Mouse (Mus musculus) midbrain, embryonic 11.5 days (tissue): ENCODE measurements at regions not wholly inside any gene's neighbourhood (a gene's known extent, or its start where the extent isn't known, plus 50 kb on each side); places are given as distances from the start of the nearest gene placed in this dataset.

Experiments used
- ATAC-seq: fragments of 200-750 bp; cut with Nextera tagmentation; 2 replicates; pipeline ENCODE4 v1.8.0; 2017; ENCODE audit warnings: moderate TSS enrichment, moderate library complexity; ENCODE audit not compliant: low FRiP score
- DNase-seq: peaks from one replicate; pipeline ENCODE4 v3.0.0; 2015; ENCODE audit warnings: low spot score; ENCODE audit errors: missing footprints
- H3K27ac ChIP-seq: fragments of 300-500 bp; sonication (generic); 2 replicates; pipeline ENCODE4 v1.5.1; 2014; ENCODE audit warnings: low read depth, low read length
- H3K27me3 ChIP-seq: fragments of 300-500 bp; sonication (generic); 2 replicates; pipeline ENCODE4 v1.6.1; 2014; ENCODE audit warnings: mild to moderate bottlenecking, low read length, moderate library complexity, mixed read lengths; ENCODE audit not compliant: control insufficient read depth, insufficient read depth
- H3K36me3 ChIP-seq: fragments of 300-500 bp; sonication (generic); 2 replicates; pipeline ENCODE4 v1.6.1; 2014; ENCODE audit warnings: mild to moderate bottlenecking, low read length, moderate library complexity, mixed read lengths; ENCODE audit not compliant: control insufficient read depth, insufficient read depth
- H3K4me1 ChIP-seq: fragments of 300-500 bp; sonication (generic); 2 replicates; pipeline ENCODE4 v1.6.1; 2014; ENCODE audit warnings: low read length; ENCODE audit not compliant: control insufficient read depth, insufficient read depth
- H3K4me2 ChIP-seq: fragments of 300-500 bp; sonication (generic); 2 replicates; pipeline ENCODE4 v1.6.1; 2014; ENCODE audit warnings: mild to moderate bottlenecking, moderate library complexity
- H3K4me3 ChIP-seq: fragments of 300-500 bp; sonication (generic); 2 replicates; pipeline ENCODE4 v1.5.1; 2014; ENCODE audit warnings: low read depth, low read length
- H3K9ac ChIP-seq: fragments of 300-500 bp; sonication (generic); 2 replicates; pipeline ENCODE4 v1.6.1; 2014; ENCODE audit warnings: low read length
- H3K9me3 ChIP-seq: fragments of 300-500 bp; sonication (generic); 2 replicates; pipeline ENCODE4 v1.6.1; 2016; ENCODE audit warnings: low read length; ENCODE audit not compliant: control insufficient read depth
- WGBS: fragments of 180-500 bp; shearing (Covaris S2); extraction: QIAGEN DNeasy Blood & Tissue Kit; methylation state at CpG from one replicate; pipeline ENCODE4 v1.1.7; 2014; 5-methylcytosine and 5-hydroxymethylcytosine counted together

- no peaks in the 10 kb centered on the region for H3K9me3 ChIP-seq
- no peak for ATAC-seq
- H3K4me1 ChIP-seq, result no peaks in the 10 kb centered on the region
- H3K27me3 ChIP-seq, result no peaks in the 10 kb centered on the region
- H3K9ac ChIP-seq, result no peak overlapping the region
- H3K4me3 ChIP-seq, result no peak overlapping the region
- H3K36me3 ChIP-seq, result no peaks in the 10 kb centered on the region
- 90% methylated on average over 6 of the region's 6 CpGs for WGBS
- H3K27ac ChIP-seq, result no peak overlapping the region
- H3K4me2 ChIP-seq, result no peak overlapping the region
- no peak for DNase-seq
Measured at GRCm38 (mm10) chr17:64202248-64202647, 129.5 kb downstream of the Pja2 start.

DNA sequence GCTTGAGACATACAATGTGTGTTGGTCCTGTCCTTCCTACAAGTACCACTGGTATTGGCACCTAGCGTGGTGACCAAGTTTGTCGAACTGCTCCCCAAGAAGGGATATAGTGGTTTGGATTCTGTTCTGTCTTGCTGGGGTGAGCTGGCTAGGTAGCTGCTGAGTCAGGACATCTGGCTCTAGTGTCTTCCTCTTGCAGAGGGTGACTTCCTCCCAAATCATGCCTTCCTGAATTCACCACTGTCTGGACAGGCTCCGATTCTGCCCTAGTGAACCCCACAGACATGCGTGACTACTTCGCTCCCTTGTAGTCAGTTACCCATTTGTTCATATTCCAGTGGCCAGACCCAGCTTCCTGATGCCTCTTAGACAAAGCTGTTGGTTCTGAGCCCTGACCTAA lies 130.1 kb downstream of the Pja2 start:
- Histone ChIP-seq H3K27ac (no peak overlapping the region), H3K4me1 (no peaks in the 10 kb centered on the region), H3K9ac (no peak overlapping the region), H3K27me3 (no peaks in the 10 kb centered on the region), H3K4me2 (no peak overlapping the region), H3K4me3 (no peak overlapping the region), H3K36me3 (no peaks in the 10 kb centered on the region), H3K9me3 (no peaks in the 10 kb centered on the region)
- WGBS, result 94% methylated on average over 5 of the region's 5 CpGs
- DNase-seq (no peak), ATAC-seq (no peak)

DNA sequence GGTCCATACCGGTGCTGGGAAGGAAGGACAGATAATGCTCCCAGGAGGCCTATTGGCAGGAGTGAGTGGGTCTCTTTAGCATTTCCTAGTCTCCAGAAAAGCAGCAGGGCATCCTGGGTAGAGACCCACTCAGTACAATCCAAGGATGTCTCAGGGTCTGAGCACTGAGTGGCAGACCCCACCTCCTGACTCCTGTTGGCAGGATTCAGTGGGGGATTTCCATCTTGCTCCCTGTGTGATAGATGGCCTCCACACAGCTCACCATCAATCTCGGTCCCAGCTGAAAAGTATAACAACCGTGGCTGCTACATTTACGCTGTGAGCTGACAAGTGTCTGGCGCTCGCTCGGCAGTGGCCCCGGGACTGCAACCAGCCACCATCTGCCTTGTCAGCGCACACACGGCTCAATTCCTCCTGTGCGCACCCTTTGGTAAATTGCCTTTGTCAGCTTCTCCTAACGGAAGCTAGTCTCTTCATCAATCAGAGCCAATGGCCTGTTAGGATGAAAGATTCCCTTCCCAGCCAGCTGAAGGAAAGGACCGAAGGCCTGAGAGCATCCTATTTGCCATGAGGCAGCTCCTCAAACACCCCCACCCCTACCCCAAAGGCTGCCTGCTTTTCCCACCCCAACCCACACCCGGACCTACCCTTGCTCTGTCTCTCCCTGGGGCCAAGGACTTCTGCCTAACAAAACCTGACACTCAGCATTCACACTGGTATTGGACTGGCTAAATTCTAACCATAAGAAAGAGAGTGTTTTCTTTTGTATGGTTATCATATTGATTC lies 131.4 kb downstream of the Pja2 start:
- Histone ChIP-seq H3K36me3 (no peaks in the 10 kb centered on the region), H3K4me2 (no peak overlapping the region), H3K27ac (no peak overlapping the region), H3K27me3 (no peaks in the 10 kb centered on the region), H3K4me3 (no peak overlapping the region), H3K9ac (no peak overlapping the region), H3K9me3 (no peaks in the 10 kb centered on the region), H3K4me1 (no peaks in the 10 kb centered on the region)
- no peak for ATAC-seq
- no peak for DNase-seq
- WGBS, result 88% methylated on average over 14 of the region's 14 CpGs

GRCm38 (mm10) chr17:64199241-64199933 lies 132.3 kb downstream of the Pja2 start:
- H3K27me3 ChIP-seq, result no peaks in the 10 kb centered on the region
- 86% methylated on average over 10 of the region's 10 CpGs for WGBS
- ATAC-seq (no peak), DNase-seq (no peak)
- no peaks in the 10 kb centered on the region for H3K4me1 ChIP-seq
- H3K27ac ChIP-seq, result no peak overlapping the region
- H3K9me3 ChIP-seq, result no peaks in the 10 kb centered on the region
- H3K4me2 ChIP-seq, result no peak overlapping the region
- no peak overlapping the region for H3K4me3 ChIP-seq
- no peak overlapping the region for H3K9ac ChIP-seq
- H3K36me3 ChIP-seq, result no peaks in the 10 kb centered on the region

- Histone ChIP-seq H3K36me3 (no peaks in the 10 kb centered on the region), H3K4me3 (no peak overlapping the region), H3K27ac (no peak overlapping the region), H3K9ac (no peak overlapping the region), H3K4me2 (no peak overlapping the region), H3K9me3 (no peaks in the 10 kb centered on the region), H3K4me1 (no peaks in the 10 kb centered on the region), H3K27me3 (no peaks in the 10 kb centered on the region)
- no peak for DNase-seq
- 92% methylated on average over 10 of the region's 10 CpGs for WGBS
- ATAC-seq, result no peak
Measured at GRCm38 (mm10) chr17:64196437-64196836, 135.3 kb downstream of the Pja2 start.

DNA sequence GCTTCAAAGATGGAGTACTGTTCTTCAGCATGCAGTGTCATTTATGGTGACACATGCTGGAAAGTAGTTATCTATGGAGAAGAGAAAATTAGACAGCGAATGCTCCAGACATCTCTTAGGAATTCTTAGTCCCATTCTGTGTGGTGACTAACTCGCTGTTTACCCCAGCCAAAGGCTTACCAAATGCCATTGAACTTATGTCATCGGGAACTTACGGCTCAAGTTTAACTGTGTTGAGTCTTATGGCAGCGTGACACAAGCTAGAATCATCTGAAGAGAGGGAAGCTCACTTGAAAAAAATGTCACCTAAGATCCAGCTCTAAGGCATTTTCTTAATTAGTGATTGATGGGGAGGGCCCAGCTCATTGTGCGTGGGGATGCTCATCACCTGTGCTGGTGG lies 138.7 kb downstream of the Pja2 start:
- no peak overlapping the region for H3K27ac ChIP-seq
- no peaks in the 10 kb centered on the region for H3K27me3 ChIP-seq
- no peaks in the 10 kb centered on the region for H3K9me3 ChIP-seq
- no peak overlapping the region for H3K4me2 ChIP-seq
- H3K4me3 ChIP-seq, result no peak overlapping the region
- no peaks in the 10 kb centered on the region for H3K4me1 ChIP-seq
- WGBS, result 94% methylated on average over 6 of the region's 6 CpGs
- H3K36me3 ChIP-seq, result no peaks in the 10 kb centered on the region
- DNase-seq (no peak), ATAC-seq (no peak)
- H3K9ac ChIP-seq, result no peak overlapping the region
